Mouse (Mus musculus): ENCODE data around the gene Mios.

DNA sequence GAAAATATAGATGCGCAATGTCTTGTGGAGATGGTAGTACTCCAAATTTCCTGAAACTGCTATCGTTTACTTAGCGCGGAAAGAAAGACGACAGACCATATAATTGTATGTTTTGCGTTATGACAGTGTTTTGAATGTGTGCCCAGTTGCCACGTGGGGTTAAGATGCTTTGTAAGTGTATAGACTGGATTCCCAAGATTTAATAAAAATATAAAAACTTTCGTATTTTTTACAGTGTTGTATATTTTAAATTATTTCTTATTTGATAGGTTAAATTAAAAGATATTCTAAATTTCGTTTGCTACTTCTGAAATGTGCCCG lies 804 bp downstream of the Mios start:
- TF ChIP-seq POLR2A (IDR thresholded peaks at IDR 0.05; ENCODE audit: borderline replicate concordance, low read depth, low read length) (no peak), CTCF (IDR thresholded peaks at IDR 0.05; ENCODE audit: low read depth, low read length) (no peak)
